Mouse (Mus musculus) stomach, embryonic 15.5 days (tissue): ENCODE results near the gene Slc5a10. TPM values are rescaled to one million over a fixed set of nuclear protein-coding genes. Genes with fewer than 3 reads are reported as not detected.

Source experiments
- ATAC-seq: fragments of 200-750 bp; cut with Nextera tagmentation; 2 replicates; pipeline ENCODE4 v1.8.0; 2017; ENCODE audit warnings: low read depth, moderate number of reproducible peaks, moderate TSS enrichment; ENCODE audit not compliant: insufficient read depth, low FRiP score
- H3K27ac ChIP-seq: fragments of 300-500 bp; sonication (generic); 2 replicates; pipeline ENCODE4 v1.5.1; 2015; ENCODE audit warnings: mild to moderate bottlenecking, inconsistent platforms
- H3K27me3 ChIP-seq: fragments of 300-500 bp; sonication (generic); replicated peaks from 2 replicates; pipeline ENCODE4 v1.6.1; 2015; ENCODE audit warnings: inconsistent platforms
- H3K36me3 ChIP-seq: fragments of 300-500 bp; sonication (generic); 2 replicates; pipeline ENCODE4 v1.6.1; 2015; ENCODE audit warnings: inconsistent platforms
- H3K4me1 ChIP-seq: fragments of 300-500 bp; sonication (generic); 2 replicates; pipeline ENCODE4 v1.6.1; 2015; ENCODE audit warnings: inconsistent platforms
- H3K4me2 ChIP-seq: fragments of 300-500 bp; sonication (generic); 2 replicates; pipeline ENCODE4 v1.6.1; 2015; ENCODE audit warnings: mild to moderate bottlenecking, inconsistent platforms
- H3K4me3 ChIP-seq: fragments of 300-500 bp; sonication (generic); replicated peaks from 2 replicates; pipeline ENCODE4 v1.5.1; 2015; ENCODE audit warnings: inconsistent platforms
- H3K9ac ChIP-seq: fragments of 300-500 bp; sonication (generic); 2 replicates; pipeline ENCODE4 v1.6.1; 2015; ENCODE audit warnings: inconsistent platforms
- H3K9me3 ChIP-seq: fragments of 300-500 bp; sonication (generic); 2 replicates; pipeline ENCODE4 v1.6.1; 2016; ENCODE audit warnings: inconsistent platforms
- WGBS: fragments of 180-500 bp; shearing (Covaris S2); methylation state at CpG from one replicate; pipeline ENCODE4 v1.1.7; 2015; 5-methylcytosine and 5-hydroxymethylcytosine counted together
- polyA plus RNA-seq: library from polyadenylated mRNA; unstranded; fragments of >200 nt; fragmentation: Nextera tagmentation; extraction: Ambion mirVana; gene quantifications from 2 replicates; pipeline ENCODE4 v1.2.1, GENCODE M21; 2015

Slc5a10 gene
- polyA plus RNA-seq, 1 experiment from 2014 or later = not detected

DNA sequence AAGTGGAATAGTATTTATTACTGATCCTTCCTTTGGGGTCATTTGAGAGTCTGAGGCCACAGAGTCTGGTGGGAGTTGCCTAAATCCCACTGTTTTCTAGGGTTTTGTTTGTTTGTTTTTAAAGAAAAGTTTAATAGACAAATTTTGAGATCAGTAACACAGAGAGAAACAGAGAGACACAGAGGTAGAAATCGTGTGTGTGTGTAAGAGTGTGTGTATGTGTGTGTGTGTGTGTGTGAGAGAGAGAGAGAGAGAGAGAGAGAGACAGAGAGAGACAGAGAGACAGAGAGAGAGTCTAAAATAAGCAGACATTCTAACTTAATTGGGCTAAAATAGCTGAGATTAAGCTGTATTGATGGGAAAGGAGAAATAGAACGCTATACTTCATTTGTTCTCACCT is 67.1 kb downstream of the Slc5a10 start:
- H3K9ac ChIP-seq = no peak overlapping the region
- H3K4me3 ChIP-seq = peak overlapping the region; percentile 11
- 60% methylated on average over 2 of the region's 2 CpGs for WGBS
- peak overlapping the region; percentile 26 for H3K4me2 ChIP-seq
- no peaks in the 10 kb centered on the region for H3K27me3 ChIP-seq
- H3K27ac ChIP-seq = no peak overlapping the region
- ATAC-seq = no peak
- H3K4me1 ChIP-seq = no peaks in the 10 kb centered on the region
- no peaks in the 10 kb centered on the region for H3K9me3 ChIP-seq
- H3K36me3 ChIP-seq = no peaks in the 10 kb centered on the region

DNA sequence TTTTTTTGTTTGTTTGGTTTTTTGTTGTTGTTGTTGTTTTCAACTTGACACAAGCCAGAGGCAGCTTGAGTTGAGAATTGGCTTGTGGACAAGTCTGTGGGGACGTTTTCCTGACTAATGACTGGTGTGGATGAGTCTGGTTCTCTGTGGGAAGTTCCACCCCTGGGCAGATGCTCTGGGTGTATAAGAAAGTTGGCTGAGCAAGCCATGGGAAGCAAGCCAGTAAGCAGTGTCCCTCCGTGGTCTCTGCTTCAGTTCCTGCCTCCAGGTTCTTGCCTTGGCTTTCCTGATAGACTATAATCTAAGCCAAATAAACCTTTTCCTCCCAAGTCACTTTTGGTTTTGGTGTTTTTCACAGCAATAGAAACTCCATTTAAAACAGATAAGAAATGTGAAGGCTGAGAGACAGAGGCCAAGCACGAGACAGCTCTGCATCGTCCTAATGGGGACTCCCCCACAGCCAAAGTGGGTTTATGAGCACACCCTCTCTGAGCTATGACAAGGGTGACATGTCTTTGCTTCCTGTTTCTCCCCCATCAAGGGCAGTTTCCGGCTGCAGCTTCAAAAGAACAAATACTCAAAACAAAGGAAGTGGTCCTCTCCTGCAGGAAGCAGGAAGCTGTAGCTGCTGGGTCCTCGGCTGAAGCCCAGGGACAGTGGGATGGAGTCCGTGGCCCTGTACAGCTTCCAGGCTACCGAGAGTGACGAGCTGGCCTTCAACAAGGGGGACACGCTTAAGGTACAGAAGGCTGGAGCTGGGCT is 67.8 kb downstream of the Slc5a10 start, which contains the start of gene Grap:
Grap (plus strand) TSS at position 580 of the 762 bp plus-strand sequence.
- no peak within 1 kb of the TSS for H3K9ac ChIP-seq
- H3K27ac ChIP-seq = no peak within 1 kb of the TSS
- H3K4me2 ChIP-seq = peak within 1 kb of the TSS; percentile 26

DNA sequence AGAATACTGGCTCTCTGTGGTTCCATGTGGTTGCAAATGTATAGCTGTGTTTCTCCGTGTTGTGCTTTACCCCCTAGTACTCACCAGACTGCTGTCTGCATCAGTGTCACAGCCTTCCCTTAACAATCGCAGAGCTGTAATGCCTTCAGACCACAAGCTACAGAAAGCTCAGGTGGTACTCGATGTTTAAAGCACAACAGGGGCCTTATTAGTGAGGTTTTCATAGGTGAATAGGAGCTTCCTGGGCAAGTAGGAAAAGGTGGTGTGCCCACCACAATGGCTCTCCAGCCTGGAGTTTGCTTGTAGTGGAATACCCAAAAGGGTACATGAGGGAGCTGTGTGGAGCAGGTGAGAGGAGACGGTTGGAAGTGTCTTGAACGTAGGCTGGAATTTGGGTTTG is 68.4 kb downstream of the Slc5a10 start:
- H3K27me3 ChIP-seq = no peaks in the 10 kb centered on the region
- H3K4me1 ChIP-seq = no peaks in the 10 kb centered on the region
- no peak overlapping the region for H3K27ac ChIP-seq
- no peaks in the 10 kb centered on the region for H3K9me3 ChIP-seq
- 85% methylated on average over 5 of the region's 5 CpGs for WGBS
- ATAC-seq = no peak
- no peaks in the 10 kb centered on the region for H3K36me3 ChIP-seq
- no peak overlapping the region for H3K4me2 ChIP-seq
- no peak overlapping the region for H3K9ac ChIP-seq
- H3K4me3 ChIP-seq = no peak overlapping the region

More for the DNA sequence above, 67.8 kb downstream of the Slc5a10 start, which contains the start of gene Grap:
- H3K4me1 ChIP-seq = no peaks in the 10 kb centered on the region
- H3K4me3 ChIP-seq = peak within 1 kb of the TSS; percentile 11
- no peaks in the 10 kb centered on the region for H3K27me3 ChIP-seq
- 58% methylated on average over 10 of the region's 10 CpGs for WGBS
- ATAC-seq = no peak
- H3K36me3 ChIP-seq = no peaks in the 10 kb centered on the region
- H3K9me3 ChIP-seq = no peaks in the 10 kb centered on the region

DNA sequence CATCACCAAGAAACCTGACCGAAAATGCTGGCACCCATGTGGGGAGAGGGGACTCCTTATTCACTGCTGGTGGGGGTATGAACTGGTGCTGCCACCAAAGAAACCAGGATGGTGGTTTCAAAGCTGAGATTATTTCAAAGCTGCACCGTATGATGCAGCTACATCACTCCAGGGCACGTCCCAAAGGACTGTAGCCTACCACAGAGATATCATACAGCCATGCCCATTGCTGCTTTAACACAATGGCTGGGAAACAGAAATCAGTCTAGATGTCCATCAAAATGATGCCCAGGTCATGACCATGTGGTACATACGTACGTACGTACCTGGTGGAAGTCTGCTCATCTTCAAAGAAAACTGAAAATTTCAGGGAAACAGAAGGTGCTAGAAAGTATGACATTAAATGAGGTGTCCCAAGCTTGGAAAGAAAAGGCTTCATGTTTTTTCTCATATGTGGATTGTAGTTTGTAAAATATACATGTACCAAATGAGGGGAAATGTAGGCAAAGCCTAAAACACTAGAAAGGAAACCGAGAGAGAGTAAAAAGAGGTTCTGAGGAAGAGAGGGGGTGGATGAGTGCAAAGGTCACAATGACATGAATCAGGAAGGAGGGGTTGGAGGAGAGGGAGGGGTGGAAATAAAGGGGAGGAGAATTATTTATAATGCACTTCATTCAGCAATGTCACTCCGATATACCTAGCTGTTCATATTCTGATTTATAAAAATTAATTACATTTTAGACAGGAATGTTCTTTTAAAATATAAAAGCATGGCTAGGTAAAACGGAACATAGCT is 70.0 kb downstream of the Slc5a10 start:
- Histone ChIP-seq H3K4me3 (no peak overlapping the region), H3K36me3 (no peaks in the 10 kb centered on the region), H3K4me1 (no peaks in the 10 kb centered on the region), H3K27ac (no peak overlapping the region), H3K27me3 (no peaks in the 10 kb centered on the region), H3K9me3 (no peaks in the 10 kb centered on the region), H3K4me2 (no peak overlapping the region), H3K9ac (no peak overlapping the region)
- no peak for ATAC-seq
- WGBS = 77% methylated on average over 9 of the region's 9 CpGs

DNA sequence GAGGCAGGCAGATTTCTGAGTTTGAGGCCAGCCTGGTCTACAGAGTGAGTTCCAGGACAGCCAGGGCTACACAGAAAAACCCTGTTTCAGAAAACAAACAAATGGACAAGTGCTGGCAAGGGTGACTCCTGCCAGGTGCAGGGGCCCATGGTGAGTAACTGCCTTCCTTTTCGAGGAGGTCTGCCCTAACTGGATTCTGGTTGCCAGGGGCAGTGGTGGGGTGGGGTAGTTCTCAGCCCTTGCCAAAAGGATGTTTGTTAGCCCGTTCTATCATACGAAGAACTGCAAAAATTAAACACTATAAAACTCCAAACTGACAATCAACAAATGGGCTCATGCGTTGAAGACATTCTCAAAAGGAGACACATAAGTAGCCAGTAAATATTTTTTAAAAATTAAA is 71.0 kb downstream of the Slc5a10 start:
- Histone ChIP-seq H3K4me2 (no peak overlapping the region), H3K9ac (no peak overlapping the region), H3K4me1 (no peaks in the 10 kb centered on the region), H3K27me3 (no peaks in the 10 kb centered on the region), H3K27ac (no peak overlapping the region), H3K9me3 (no peaks in the 10 kb centered on the region), H3K4me3 (no peak overlapping the region), H3K36me3 (no peaks in the 10 kb centered on the region)
- ATAC-seq = no peak
- 82% methylated on average over 4 of the region's 4 CpGs for WGBS

GRCm38 (mm10) chr11:61649163-61649580 is 71.5 kb downstream of the Slc5a10 start:
- 81% methylated on average over 5 of the region's 5 CpGs for whole genome bisulfite sequencing
- Histone ChIP-seq H3K4me3 (no peak overlapping the region), H3K27me3 (no peaks in the 10 kb centered on the region), H3K9me3 (no peaks in the 10 kb centered on the region), H3K36me3 (no peaks in the 10 kb centered on the region), H3K27ac (no peak overlapping the region), H3K4me1 (0 out of 2 replicates have a peak, but pooled peaks cover 3% of the 10 kb centered on the region), H3K9ac (no peak overlapping the region), H3K4me2 (no peak overlapping the region)
- ATAC-seq = no peak

DNA sequence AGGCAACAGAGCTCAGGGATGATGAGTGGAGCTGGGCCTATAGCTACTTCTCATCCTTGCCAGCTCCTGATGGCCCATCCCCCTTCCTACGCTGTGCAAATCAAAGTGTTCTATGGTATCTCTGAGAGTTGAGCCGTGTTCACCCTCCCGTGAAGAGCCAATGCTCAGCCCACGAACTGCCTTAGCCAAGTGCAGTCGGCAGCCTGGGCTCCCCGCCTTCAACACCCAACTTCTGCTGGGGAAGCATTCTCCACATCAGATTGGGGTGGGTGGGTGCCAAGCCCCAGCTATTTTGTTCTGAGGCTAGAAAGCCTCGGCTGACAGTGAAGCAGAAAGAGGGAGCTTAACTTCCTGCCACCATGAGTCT is 71.9 kb downstream of the Slc5a10 start:
- Histone ChIP-seq H3K9ac (no peak overlapping the region), H3K4me3 (no peak overlapping the region), H3K36me3 (no peaks in the 10 kb centered on the region), H3K27ac (no peak overlapping the region), H3K9me3 (no peaks in the 10 kb centered on the region), H3K4me1 (peaks cover 6% of the 10 kb centered on the region; the same call in 1 of the 2 replicates), H3K27me3 (no peaks in the 10 kb centered on the region), H3K4me2 (no peak overlapping the region)
- WGBS = 81% methylated on average over 7 of the region's 7 CpGs
- no peak for ATAC-seq

GRCm38 (mm10) chr11:61647956-61648748 is 72.5 kb downstream of the Slc5a10 start:
- no peak for ATAC-seq
- Histone ChIP-seq H3K36me3 (no peaks in the 10 kb centered on the region), H3K27me3 (no peaks in the 10 kb centered on the region), H3K9ac (no peak overlapping the region), H3K4me2 (no peak overlapping the region), H3K4me1 (peaks cover 9% of the 10 kb centered on the region; the same call in 1 of the 2 replicates), H3K9me3 (no peaks in the 10 kb centered on the region), H3K4me3 (no peak overlapping the region), H3K27ac (no peak overlapping the region)
- WGBS = 71% methylated on average over 6 of the region's 6 CpGs

DNA sequence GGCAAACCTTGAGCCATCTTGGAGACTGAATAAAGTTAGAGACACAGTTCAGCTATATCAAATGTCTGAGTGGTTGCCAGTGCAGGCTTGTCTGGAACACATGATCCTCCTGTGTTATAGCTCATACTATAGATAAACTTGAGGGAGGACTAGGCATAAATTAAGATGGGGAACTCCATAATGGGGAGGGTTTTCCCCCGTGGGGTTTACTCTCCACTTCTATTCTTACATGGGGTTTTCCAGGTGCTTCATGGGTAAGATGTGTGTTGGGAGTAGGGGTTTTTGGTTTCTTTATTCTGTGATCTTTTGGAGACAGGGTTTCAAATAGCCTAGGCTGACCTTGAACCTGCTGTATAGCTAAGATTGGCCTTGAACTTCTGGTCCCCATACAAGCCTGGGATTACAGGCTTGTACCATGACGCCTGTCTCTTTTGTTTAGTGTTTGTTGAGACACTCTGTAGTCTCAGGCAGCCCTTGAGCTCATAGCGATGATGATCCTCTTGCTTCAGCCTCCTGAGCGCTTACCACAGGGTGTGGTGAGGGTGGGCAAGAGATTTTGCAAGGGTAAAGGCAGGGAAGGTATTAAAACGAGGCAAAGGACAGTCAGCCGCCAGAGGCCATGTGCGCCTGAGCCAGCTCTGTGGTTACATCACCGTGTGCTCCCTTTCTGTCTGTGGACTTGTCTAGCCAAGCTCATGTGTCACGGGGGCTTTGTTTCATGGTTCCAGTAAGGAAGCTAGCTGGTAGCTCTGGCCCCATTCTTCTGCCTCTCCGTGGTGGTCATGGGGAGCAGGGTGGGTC is 73.3 kb downstream of the Slc5a10 start:
- Histone ChIP-seq H3K27me3 (no peaks in the 10 kb centered on the region), H3K36me3 (no peaks in the 10 kb centered on the region), H3K9me3 (no peaks in the 10 kb centered on the region), H3K4me3 (no peak overlapping the region), H3K4me1 (peaks cover 9% of the 10 kb centered on the region; the same call in 1 of the 2 replicates), H3K27ac (no peak overlapping the region), H3K4me2 (no peak overlapping the region), H3K9ac (no peak overlapping the region)
- 71% methylated on average over 10 of the region's 10 CpGs for WGBS
- ATAC-seq = no peak

DNA sequence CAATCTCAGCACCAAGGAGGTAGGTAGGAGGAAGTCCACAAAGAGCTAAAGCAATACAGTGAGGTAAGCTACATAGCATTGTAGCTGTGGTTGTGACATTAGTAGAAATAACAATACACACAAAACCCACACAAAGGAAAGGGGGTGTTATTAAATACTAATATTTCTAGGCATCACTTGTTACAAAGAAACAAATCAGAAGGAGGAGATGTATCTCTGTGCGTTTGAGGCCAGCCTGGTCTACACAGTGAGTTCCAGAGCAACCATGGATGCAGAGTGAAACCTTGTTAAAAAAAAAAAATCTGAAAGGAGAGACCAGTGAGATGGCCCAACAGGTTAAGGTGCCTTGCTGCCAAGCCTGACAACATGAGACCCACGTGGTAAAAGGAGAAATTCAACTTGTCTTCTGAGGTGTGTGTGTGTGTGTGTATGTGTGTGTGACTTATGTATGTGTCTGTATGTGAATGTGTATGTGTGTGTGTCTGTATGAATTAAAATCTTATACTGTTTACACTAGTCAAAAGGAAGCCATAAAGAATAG is 74.1 kb downstream of the Slc5a10 start:
- Histone ChIP-seq H3K9me3 (no peaks in the 10 kb centered on the region), H3K4me1 (peaks cover 9% of the 10 kb centered on the region; the same call in 1 of the 2 replicates), H3K4me2 (no peak overlapping the region), H3K4me3 (no peak overlapping the region), H3K9ac (no peak overlapping the region), H3K27me3 (no peaks in the 10 kb centered on the region), H3K27ac (no peak overlapping the region), H3K36me3 (no peaks in the 10 kb centered on the region)
- ATAC-seq = no peak
- 41% methylated on average over 2 of the region's 2 CpGs for WGBS

GRCm38 (mm10) chr11:61645357-61645857 is 75.2 kb downstream of the Slc5a10 start:
- Histone ChIP-seq H3K4me3 (no peak overlapping the region), H3K4me2 (no peak overlapping the region), H3K4me1 (peaks cover 9% of the 10 kb centered on the region; the same call in 1 of the 2 replicates), H3K9ac (no peak overlapping the region), H3K27me3 (no peaks in the 10 kb centered on the region), H3K27ac (0 out of 2 replicates have a peak overlapping the region, but pooled peaks have one; percentile 65), H3K9me3 (no peaks in the 10 kb centered on the region), H3K36me3 (no peaks in the 10 kb centered on the region)
- no peak for ATAC-seq
- WGBS = 65% methylated on average over 5 of the region's 5 CpGs
